Mouse (Mus musculus) T-helper 1 cell (primary cell): ENCODE results near the gene Clip2.

Source experiments
- in situ Hi-C: fragments of 300-600 bp; cut with MboI, MseI; formaldehyde crosslinking; loops from one replicate; pipeline ENCODE4 v1.15.1; 2025; ENCODE audit warnings: high pct_unique_total_duplicates

The Clip2 gene

GRCm38 (mm10) chr5:134552110-134552972 is at the start of gene Clip2:
TSS of gene Clip2 (minus strand) at chr5:134552434.
- in situ Hi-C loops, result no loop called here

- in situ Hi-C loops, result no loop called here
These were observed 45.5 kb upstream of the Clip2 start for GRCm38 (mm10) chr5:134597711-134598110.

- in situ Hi-C loops, result no loop called here
These were observed 40.9 kb upstream of the Clip2 start for GRCm38 (mm10) chr5:134593093-134593492.

GRCm38 (mm10) chr5:134592026-134592581 is 39.9 kb upstream of the Clip2 start:
- in situ Hi-C loops, result no loop called here

GRCm38 (mm10) chr5:134589900-134590299 is 37.7 kb upstream of the Clip2 start:
- in situ Hi-C loops, result no loop called here

GRCm38 (mm10) chr5:134584798-134585197 is 32.6 kb upstream of the Clip2 start:
- in situ Hi-C loops, result no loop called here

GRCm38 (mm10) chr5:134583884-134584213 is 31.6 kb upstream of the Clip2 start:
- in situ Hi-C loops, result no loop called here

GRCm38 (mm10) chr5:134583006-134583883 is 31.0 kb upstream of the Clip2 start:
- in situ Hi-C loops, result no loop called here

- in situ Hi-C loops, result no loop called here
These were observed 30.1 kb upstream of the Clip2 start for GRCm38 (mm10) chr5:134582221-134582907.

- in situ Hi-C loops, result no loop called here
These were observed 28.9 kb upstream of the Clip2 start, which contains the start of gene Rfc2 for GRCm38 (mm10) chr5:134581146-134581545. TSS of gene Rfc2 (plus strand) at chr5:134581366.

GRCm38 (mm10) chr5:134579135-134579534 is 26.9 kb upstream of the Clip2 start:
- in situ Hi-C loops, result no loop called here

GRCm38 (mm10) chr5:134577534-134577933 is 25.3 kb upstream of the Clip2 start:
- in situ Hi-C loops, result no loop called here

- in situ Hi-C loops, result no loop called here
These were observed 24.4 kb upstream of the Clip2 start for GRCm38 (mm10) chr5:134576517-134577220.

- in situ Hi-C loops, result no loop called here
These were observed 23.6 kb upstream of the Clip2 start for GRCm38 (mm10) chr5:134575833-134576232.

GRCm38 (mm10) chr5:134572508-134573214 is 20.4 kb upstream of the Clip2 start:
- in situ Hi-C loops, result loop anchor here (5.0 kb wide), 1 partner anchor 75 kb away; no protein-coding TSS in a partner anchor

- in situ Hi-C loops, result loop anchor here (5.0 kb wide), 1 partner anchor 75 kb away; no protein-coding TSS in a partner anchor
These were observed 19.7 kb upstream of the Clip2 start for GRCm38 (mm10) chr5:134571730-134572507.

- in situ Hi-C loops, result no loop called here
These were observed 16.8 kb upstream of the Clip2 start for GRCm38 (mm10) chr5:134568964-134569491.

GRCm38 (mm10) chr5:134568030-134568429 is 15.8 kb upstream of the Clip2 start:
- in situ Hi-C loops, result no loop called here

GRCm38 (mm10) chr5:134567445-134567844 is 15.2 kb upstream of the Clip2 start:
- in situ Hi-C loops, result no loop called here
